Mouse (Mus musculus) E14TG2a.4 (cell line): ENCODE measurements around the gene P3h4.
A peak's percentile ranks its signal among the peaks of the same experiment; 100 is the strongest.

Experiments
- H3K27me3 ChIP-seq: 2 replicates; pipeline ENCODE4 v1.6.1; 2014; ENCODE audit warnings: low read length, control low read depth; ENCODE audit not compliant: insufficient read depth
- H3K36me3 ChIP-seq: 2 replicates; pipeline ENCODE4 v1.6.1; 2014; ENCODE audit warnings: low read length, control low read depth; ENCODE audit not compliant: insufficient read depth
- H3K4me1 ChIP-seq: replicated peaks from 2 replicates; pipeline ENCODE4 v1.6.1; 2014; ENCODE audit warnings: low read depth, low read length, control low read depth
- H3K4me3 ChIP-seq: replicated peaks from 2 replicates; pipeline ENCODE4 v1.5.1; 2014; ENCODE audit warnings: mild to moderate bottlenecking, low read length
- H3K9me3 ChIP-seq: 2 replicates; pipeline ENCODE4 v1.6.1; 2014; ENCODE audit warnings: low read length, control low read depth
- CTCF ChIP-seq: conservative IDR thresholded peaks from 2 replicates; pipeline ENCODE4 v1.5.1; 2014; ENCODE audit warnings: low read length
- NANOG ChIP-seq: IDR thresholded peaks from 2 replicates; pipeline ENCODE4 v1.6.1; 2014; ENCODE audit warnings: borderline replicate concordance, low read length, mixed read lengths
- POU5F1 ChIP-seq: IDR thresholded peaks from 2 replicates; pipeline ENCODE4 v1.6.1; 2014; ENCODE audit warnings: low read length, borderline replicate concordance

The P3h4 gene

GRCm38 (mm10) chr11:100382682-100383081 is 32.0 kb downstream of the P3h4 start:
- no peaks in the 10 kb centered on the region for H3K9me3 ChIP-seq
- H3K27me3 ChIP-seq = no peaks in the 10 kb centered on the region
- H3K4me3 ChIP-seq = peak overlapping the region; percentile 39
- peaks cover 93% of the 10 kb centered on the region for H3K4me1 ChIP-seq
- TF ChIP-seq POU5F1 (no peak), CTCF (no peak), NANOG (no peak)
- H3K36me3 ChIP-seq = peaks cover 83% of the 10 kb centered on the region

GRCm38 (mm10) chr11:100379311-100379710 is 35.3 kb downstream of the P3h4 start:
- Histone ChIP-seq H3K4me1 (peaks cover 86% of the 10 kb centered on the region), H3K27me3 (no peaks in the 10 kb centered on the region), H3K36me3 (peaks cover 91% of the 10 kb centered on the region), H3K4me3 (no peak overlapping the region; the same call in 1 of the 2 replicates), H3K9me3 (no peaks in the 10 kb centered on the region)
- TF ChIP-seq CTCF (no peak), POU5F1 (no peak), NANOG (no peak)

GRCm38 (mm10) chr11:100378446-100378845 is 36.2 kb downstream of the P3h4 start:
- H3K4me1 ChIP-seq = peaks cover 86% of the 10 kb centered on the region
- H3K36me3 ChIP-seq = peaks cover 91% of the 10 kb centered on the region
- H3K9me3 ChIP-seq = no peaks in the 10 kb centered on the region
- no peaks in the 10 kb centered on the region for H3K27me3 ChIP-seq
- TF ChIP-seq CTCF = no peak
- no peak for TF ChIP-seq NANOG
- no peak for TF ChIP-seq POU5F1
- H3K4me3 ChIP-seq = peak overlapping the region; percentile 89; the same call in 1 of the 2 replicates

- Histone ChIP-seq H3K36me3 (peaks cover 91% of the 10 kb centered on the region), H3K9me3 (no peaks in the 10 kb centered on the region), H3K4me1 (peaks cover 86% of the 10 kb centered on the region), H3K4me3 (0 out of 2 replicates have a peak overlapping the region, but pooled peaks have one; percentile 89), H3K27me3 (no peaks in the 10 kb centered on the region)
- TF ChIP-seq NANOG (no peak), POU5F1 (no peak), CTCF (no peak)
These were observed 36.6 kb downstream of the P3h4 start for GRCm38 (mm10) chr11:100377989-100378388.

GRCm38 (mm10) chr11:100376746-100377389 is 37.8 kb downstream of the P3h4 start:
- TF ChIP-seq POU5F1 = no peak
- TF ChIP-seq CTCF = no peak
- no peak for TF ChIP-seq NANOG
- Histone ChIP-seq H3K4me1 (peaks cover 86% of the 10 kb centered on the region), H3K27me3 (no peaks in the 10 kb centered on the region), H3K4me3 (peak overlapping the region; percentile 89), H3K36me3 (peaks cover 91% of the 10 kb centered on the region), H3K9me3 (no peaks in the 10 kb centered on the region)

- Histone ChIP-seq H3K9me3 (no peaks in the 10 kb centered on the region), H3K36me3 (peaks cover 91% of the 10 kb centered on the region), H3K27me3 (no peaks in the 10 kb centered on the region), H3K4me1 (peaks cover 89% of the 10 kb centered on the region), H3K4me3 (peak overlapping the region; percentile 89)
- TF ChIP-seq NANOG (peak; percentile 70; the same call in 1 of the 2 replicates), POU5F1 (no peak)
These were observed 38.6 kb downstream of the P3h4 start for GRCm38 (mm10) chr11:100376005-100376404.

GRCm38 (mm10) chr11:100375127-100375526 is 39.5 kb downstream of the P3h4 start:
- H3K27me3 ChIP-seq = no peaks in the 10 kb centered on the region
- TF ChIP-seq POU5F1 (no peak), NANOG (no peak), CTCF (no peak)
- peaks cover 91% of the 10 kb centered on the region for H3K36me3 ChIP-seq
- peaks cover 89% of the 10 kb centered on the region for H3K4me1 ChIP-seq
- peak overlapping the region; percentile 89 for H3K4me3 ChIP-seq
- no peaks in the 10 kb centered on the region for H3K9me3 ChIP-seq

- Histone ChIP-seq H3K9me3 (no peaks in the 10 kb centered on the region), H3K4me1 (peaks cover 87% of the 10 kb centered on the region), H3K27me3 (no peaks in the 10 kb centered on the region), H3K4me3 (peak overlapping the region; percentile 11; the same call in 1 of the 2 replicates), H3K36me3 (peaks cover 77% of the 10 kb centered on the region)
- TF ChIP-seq POU5F1 (no peak), NANOG (no peak), CTCF (no peak)
These were observed 42.6 kb downstream of the P3h4 start for GRCm38 (mm10) chr11:100371981-100372558.

- Histone ChIP-seq H3K4me1 (peaks cover 82% of the 10 kb centered on the region), H3K9me3 (no peaks in the 10 kb centered on the region)
These were observed 44.8 kb downstream of the P3h4 start for GRCm38 (mm10) chr11:100369822-100370221.

More at GRCm38 (mm10) chr11:100369822-100370221, 44.8 kb downstream of the P3h4 start:
- Histone ChIP-seq H3K36me3 (peaks cover 59% of the 10 kb centered on the region), H3K4me3 (no peak overlapping the region), H3K27me3 (no peaks in the 10 kb centered on the region)
- TF ChIP-seq POU5F1 (no peak), CTCF (no peak), NANOG (no peak)
